In the genomic region with DNA sequence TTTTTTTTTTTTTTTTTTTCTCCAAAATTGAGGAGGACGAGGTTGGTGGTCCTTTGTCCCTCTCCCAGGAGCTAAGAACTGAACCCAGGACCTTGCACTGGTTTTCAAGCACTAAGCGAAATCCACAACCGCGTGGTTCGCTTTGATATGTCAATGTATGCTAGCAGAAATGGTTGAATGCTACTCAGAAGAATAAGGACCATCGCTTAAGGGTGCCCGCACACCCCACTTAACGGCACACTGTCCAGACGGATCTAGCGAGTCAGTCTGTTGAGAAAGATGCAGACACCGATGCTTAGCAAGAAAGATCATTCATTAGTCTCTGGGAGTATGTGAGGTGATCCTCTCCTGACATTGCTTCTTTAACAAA, we compare ENCODE assay signal across 8 mouse cellular contexts. TPM values are rescaled to one million over a fixed set of nuclear protein-coding genes. Genes with fewer than 3 reads are reported as not detected.
DNase-seq lines count a peak whose midpoint lies in the region; ATAC-seq and TF ChIP-seq lines count a peak whose summit lies in the region.

No protein-coding gene starts in this region.

- TF ChIP-seq CTCF in testis, adult 2 months (IDR thresholded peaks at IDR 0.05; ENCODE audit: control insufficient read depth, insufficient read depth, insufficient replicate concordance, low read depth, low read length), result no peak

- H3K27me3 ChIP-seq in testis, adult 2 months (ENCODE audit: control insufficient read depth, insufficient read depth, low read length), result no peaks in the 10 kb centered on the region
- H3K27me3 ChIP-seq in limb, embryonic 13.5 days, result no peaks in the 10 kb centered on the region
- H3K27me3 ChIP-seq in stomach, embryonic 14.5 days (ENCODE audit: control insufficient read depth, insufficient read depth, low read length), result no peaks in the 10 kb centered on the region

- no peaks in the 10 kb centered on the region for H3K9me3 ChIP-seq in limb, embryonic 13.5 days
- H3K9me3 ChIP-seq in stomach, embryonic 14.5 days (ENCODE audit: control insufficient read depth, low read depth, low read length), result no peaks in the 10 kb centered on the region

- no peak for TF ChIP-seq POLR2A in testis, adult 2 months (IDR thresholded peaks at IDR 0.05; ENCODE audit: control insufficient read depth, low read depth, low read length)

- peak overlapping the region; percentile 75 for H3K4me2 ChIP-seq in limb, embryonic 13.5 days (replicated peaks)
- peak overlapping the region; percentile 41 for H3K4me2 ChIP-seq in stomach, embryonic 14.5 days (replicated peaks; ENCODE audit: low read depth, low read length)

- no peak overlapping the region for H3K27ac ChIP-seq in testis, adult 2 months (ENCODE audit: control insufficient read depth, insufficient read depth, low read depth, low read length)
- no peak overlapping the region for H3K27ac ChIP-seq in limb, embryonic 13.5 days
- H3K27ac ChIP-seq in stomach, embryonic 14.5 days (ENCODE audit: low read length), result peak overlapping the region; percentile 45; the same call in 1 of the 2 replicates

- H3K36me3 ChIP-seq in testis, adult 2 months (ENCODE audit: control insufficient read depth, insufficient read depth, low read length), result peaks cover 2% of the 10 kb centered on the region
- peaks cover 21% of the 10 kb centered on the region for H3K36me3 ChIP-seq in limb, embryonic 13.5 days
- H3K36me3 ChIP-seq in stomach, embryonic 14.5 days (ENCODE audit: control insufficient read depth, insufficient read depth, low read length), result peaks cover 6% of the 10 kb centered on the region; the same call in 1 of the 2 replicates

- no peak for DNase-seq in cerebellum, postnatal 14 days
- no peak for DNase-seq in testis, postnatal 14 days (ENCODE audit: low spot score)
- no peak for DNase-seq in left cerebral cortex, postnatal 4 days
- DNase-seq in adrenal gland, postnatal 25 days, result no peak

- intact Hi-C loops in left cerebral cortex, postnatal 4 days (cut with DNase I), result no loop called here

- no peaks in the 10 kb centered on the region for H3K4me1 ChIP-seq in testis, adult 2 months (ENCODE audit: control insufficient read depth, insufficient read depth, low read length)
- peaks cover 11% of the 10 kb centered on the region for H3K4me1 ChIP-seq in limb, embryonic 13.5 days
- peaks cover 6% of the 10 kb centered on the region for H3K4me1 ChIP-seq in stomach, embryonic 14.5 days (ENCODE audit: control insufficient read depth, insufficient read depth, low read length)

- 29% methylated on average over 11 of the region's 11 CpGs for WGBS in limb, embryonic 13.5 days
- 29% methylated on average over 11 of the region's 11 CpGs for WGBS in stomach, embryonic 14.5 days

- peak; percentile 42 for ATAC-seq in cerebellum, adult (ENCODE audit: insufficient number of reproducible peaks, low FRiP score, low TSS enrichment)
- peak; percentile 48 for ATAC-seq in limb, embryonic 13.5 days (ENCODE audit: low FRiP score, low read depth)
- peak; percentile 12; the same call in 1 of the 2 replicates for ATAC-seq in stomach, embryonic 14.5 days (ENCODE audit: insufficient number of reproducible peaks, insufficient read depth, low FRiP score, low read depth)

- H3K4me3 ChIP-seq in testis, adult 2 months (ENCODE audit: control insufficient read depth, low read depth, low read length), result peak overlapping the region; percentile 92
- peak overlapping the region; percentile 97 for H3K4me3 ChIP-seq in limb, embryonic 13.5 days
- peak overlapping the region; percentile 96 for H3K4me3 ChIP-seq in stomach, embryonic 14.5 days (ENCODE audit: low read depth, low read length)

- peak overlapping the region; percentile 43; the same call in 1 of the 2 replicates for H3K9ac ChIP-seq in limb, embryonic 13.5 days
- H3K9ac ChIP-seq in stomach, embryonic 14.5 days (replicated peaks; ENCODE audit: low read depth, low read length), result no peak overlapping the region; the same call in 1 of the 2 replicates

RNA-seq across cellular contexts. Expression of a gene that starts 0.4 kb away (rescaled TPM):
- polyA plus RNA-seq in testis, adult 2 months (2012; rRNA removed), result 9.2 and 9.5 TPM in 2 replicates
- 9.4 and 10.4 TPM in 2 replicates for polyA plus RNA-seq in limb, embryonic 13.5 days (2015; fragmentation: Nextera tagmentation; extraction: Ambion mirVana)
- polyA plus RNA-seq in stomach, embryonic 14.5 days (2014; fragmentation: Nextera tagmentation; extraction: Ambion mirVana), result 10.6 and 10.9 TPM in 2 replicates
- total RNA-seq in left cerebral cortex, postnatal 4 days (2021), result 10 to 100 TPM; 26.5 to 28.6 TPM
- 23.3 and 23.4 TPM in 2 replicates for total RNA-seq in adrenal gland, postnatal 25 days (2021)

RNA-seq across cellular contexts. Expression of a gene that starts 22.5 kb away (rescaled TPM):
- polyA plus RNA-seq in testis, adult 2 months (2012; rRNA removed), result 17.5 and 23.5 TPM in 2 replicates
- polyA plus RNA-seq in limb, embryonic 13.5 days (2015; fragmentation: Nextera tagmentation; extraction: Ambion mirVana), result 15.1 and 19.4 TPM in 2 replicates
- polyA plus RNA-seq in stomach, embryonic 14.5 days (2014; fragmentation: Nextera tagmentation; extraction: Ambion mirVana), result 56.6 and 61.0 TPM in 2 replicates
- 1 to 10 TPM in 1 of 2 experiments, under 1 TPM in 1; 0.79 to 1.1 TPM for total RNA-seq in left cerebral cortex, postnatal 4 days (2021)
- 0.18 and 0.38 TPM in 2 replicates for total RNA-seq in adrenal gland, postnatal 25 days (2021)

RNA-seq across cellular contexts. Expression of a gene that starts 37.4 kb away (rescaled TPM):
- 11.2 and 13.0 TPM in 2 replicates for polyA plus RNA-seq in testis, adult 2 months (2012; rRNA removed)
- polyA plus RNA-seq in limb, embryonic 13.5 days (2015; fragmentation: Nextera tagmentation; extraction: Ambion mirVana), result 18.1 and 18.2 TPM in 2 replicates
- 16.6 and 18.5 TPM in 2 replicates for polyA plus RNA-seq in stomach, embryonic 14.5 days (2014; fragmentation: Nextera tagmentation; extraction: Ambion mirVana)
- 1 to 10 TPM; 6.8 to 7.8 TPM for total RNA-seq in left cerebral cortex, postnatal 4 days (2021)
- 1.6 and 4.9 TPM in 2 replicates for total RNA-seq in adrenal gland, postnatal 25 days (2021)
